In the genomic region with DNA sequence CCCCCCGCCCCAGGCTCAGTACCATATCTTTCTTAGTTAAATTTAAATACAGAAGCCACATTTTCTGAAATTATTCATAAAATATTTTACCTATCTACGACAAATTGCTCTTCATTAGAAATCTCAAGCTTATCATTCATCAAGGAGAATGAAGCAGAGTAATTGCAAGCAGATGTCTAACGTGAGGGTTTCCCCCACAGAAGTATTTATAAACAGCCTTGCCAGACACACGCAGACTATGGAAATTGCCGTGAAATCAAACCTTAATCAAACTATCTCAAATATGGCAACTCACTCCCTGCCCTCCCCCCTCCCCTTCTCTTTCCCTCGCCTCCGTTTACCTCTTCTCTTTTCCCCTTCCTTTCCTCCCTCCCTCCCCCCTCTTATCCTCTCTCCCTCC, we compare ENCODE assay signal across 22 mouse cellular contexts.
A peak's percentile ranks its signal among the peaks of the same experiment; 100 is the strongest.
DNase-seq lines count a peak whose midpoint lies in the region; ATAC-seq and TF ChIP-seq lines count a peak whose summit lies in the region.
"Had no signal": no experiment of that assay in that cellular context is flagged by ENCODE, and none has a peak within 500 bp of the region (broad histone marks: within the 10 kb centered on the region; RNA-seq: fewer than 3 reads in every experiment).

No protein-coding gene starts in this region.

- no peaks in the 10 kb centered on the region for H3K4me1 ChIP-seq in forebrain, postnatal 0 days (ENCODE audit: insufficient read depth)
- no peaks in the 10 kb centered on the region for H3K4me1 ChIP-seq in forebrain, embryonic 11.5 days (replicated peaks; ENCODE audit: control insufficient read depth, insufficient read depth, low read length)
- no peaks in the 10 kb centered on the region for H3K4me1 ChIP-seq in embryonic facial prominence, embryonic 11.5 days (ENCODE audit: control insufficient read depth, insufficient read depth, low read length)
- H3K4me1 ChIP-seq: midbrain, embryonic 12.5 days; neural tube, embryonic 13.5 days had no signal

- H3K9me3 ChIP-seq in forebrain, postnatal 0 days (ENCODE audit: low read length), result no peaks in the 10 kb centered on the region
- no peaks in the 10 kb centered on the region for H3K9me3 ChIP-seq in forebrain, embryonic 11.5 days (ENCODE audit: control insufficient read depth, low read length)
- H3K9me3 ChIP-seq in embryonic facial prominence, embryonic 11.5 days (replicated peaks; ENCODE audit: control insufficient read depth, low read length), result no peaks in the 10 kb centered on the region
- H3K9me3 ChIP-seq: kidney, embryonic 15.5 days; limb, embryonic 13.5 days; lung, embryonic 15.5 days; midbrain, embryonic 12.5 days; neural tube, embryonic 13.5 days had no signal

- H3K4me3 ChIP-seq in forebrain, postnatal 0 days (ENCODE audit: low read depth, low read length), result no peak overlapping the region
- no peak overlapping the region for H3K4me3 ChIP-seq in forebrain, embryonic 11.5 days (ENCODE audit: low read depth, low read length)
- no peak overlapping the region for H3K4me3 ChIP-seq in embryonic facial prominence, embryonic 11.5 days (ENCODE audit: low read depth, low read length)
- H3K4me3 ChIP-seq in gastrocnemius, adult 2 months, result no peak overlapping the region
- H3K4me3 ChIP-seq: kidney, embryonic 15.5 days; limb, embryonic 13.5 days; lung, embryonic 15.5 days; midbrain, embryonic 12.5 days; neural tube, embryonic 13.5 days had no signal

- no peak for TF ChIP-seq POLR2A in brain, embryonic 14.5 days (IDR thresholded peaks at IDR 0.05; ENCODE audit: borderline replicate concordance, extremely low read depth, insufficient read depth, insufficient read length, poor library complexity, severe bottlenecking)

- TF ChIP-seq CTCF in forebrain, postnatal 0 days (IDR thresholded peaks at IDR 0.05; ENCODE audit: low read depth), result no peak
- no peak for TF ChIP-seq CTCF in brain, embryonic 14.5 days (IDR thresholded peaks at IDR 0.05; ENCODE audit: borderline replicate concordance, extremely low read depth, insufficient read depth, insufficient read length)
- no peak for TF ChIP-seq CTCF in gastrocnemius, adult 2 months (IDR thresholded peaks at IDR 0.05)

- DNase-seq in forebrain, postnatal 0 days, result no peak
- DNase-seq in forebrain, embryonic 11.5 days (ENCODE audit: low spot score), result no peak
- peak; percentile 31 for DNase-seq in brain, embryonic 14.5 days (ENCODE audit: low read depth)
- DNase-seq in embryonic facial prominence, embryonic 11.5 days (ENCODE audit: low spot score), result peak; percentile 76
- DNase-seq in mesoderm, embryonic 11.5 days (ENCODE audit: low read depth, low spot score), result peak; percentile 12
- DNase-seq in gastrocnemius, adult 2 months, result no peak
- no peak for DNase-seq in layer of hippocampus, postnatal 10 days (ENCODE audit: low spot score in 2 of 2)
- DNase-seq: cerebellum, adult 11 months; cerebellum, adult 9-10 months; gastrocnemius, postnatal 10 days; kidney, adult 18-20 months; kidney, postnatal 25 days; thymus, postnatal 4 days had no signal

- intact Hi-C loops in gastrocnemius, adult 2 months (cut with DNase I), result no loop called here

- ATAC-seq in forebrain, postnatal 0 days, result peak; percentile 50; the same call in 1 of the 2 replicates
- no peak for ATAC-seq in forebrain, embryonic 11.5 days (replicated peaks; ENCODE audit: low FRiP score)
- ATAC-seq in embryonic facial prominence, embryonic 11.5 days (replicated peaks; ENCODE audit: insufficient number of reproducible peaks, low FRiP score, low TSS enrichment, low read depth), result no peak
- ATAC-seq: hindbrain, embryonic 16.5 days; Patski had no signal

- H3K27ac ChIP-seq in forebrain, postnatal 0 days (ENCODE audit: low read depth, low read length), result no peak overlapping the region
- no peak overlapping the region for H3K27ac ChIP-seq in forebrain, embryonic 11.5 days (ENCODE audit: low read depth, low read length)
- H3K27ac ChIP-seq in embryonic facial prominence, embryonic 11.5 days (replicated peaks; ENCODE audit: low read depth, low read length), result no peak overlapping the region
- no peak overlapping the region for H3K27ac ChIP-seq in gastrocnemius, adult 2 months
- H3K27ac ChIP-seq: limb, embryonic 13.5 days; lung, embryonic 15.5 days; midbrain, embryonic 12.5 days; neural tube, embryonic 13.5 days had no signal

- H3K9ac ChIP-seq in forebrain, postnatal 0 days, result no peak overlapping the region
- H3K9ac ChIP-seq in forebrain, embryonic 11.5 days (ENCODE audit: low read length), result no peak overlapping the region
- H3K9ac ChIP-seq in embryonic facial prominence, embryonic 11.5 days (replicated peaks; ENCODE audit: low read length), result no peak overlapping the region
- H3K9ac ChIP-seq: kidney, embryonic 15.5 days; limb, embryonic 13.5 days; lung, embryonic 15.5 days; midbrain, embryonic 12.5 days; neural tube, embryonic 13.5 days had no signal

- no peaks in the 10 kb centered on the region for H3K36me3 ChIP-seq in forebrain, postnatal 0 days (ENCODE audit: insufficient read depth)
- no peaks in the 10 kb centered on the region for H3K36me3 ChIP-seq in forebrain, embryonic 11.5 days (ENCODE audit: control insufficient read depth, insufficient read depth, low read length)
- no peaks in the 10 kb centered on the region for H3K36me3 ChIP-seq in embryonic facial prominence, embryonic 11.5 days (replicated peaks; ENCODE audit: control insufficient read depth, insufficient read depth, low read depth, low read length)
- H3K36me3 ChIP-seq: G1E; limb, embryonic 13.5 days; lung, embryonic 15.5 days; midbrain, embryonic 12.5 days; neural tube, embryonic 13.5 days had no signal

- no peaks in the 10 kb centered on the region for H3K27me3 ChIP-seq in forebrain, postnatal 0 days (ENCODE audit: insufficient read depth, low read length)
- no peaks in the 10 kb centered on the region for H3K27me3 ChIP-seq in forebrain, embryonic 11.5 days (ENCODE audit: control insufficient read depth, insufficient read depth, low read length)
- H3K27me3 ChIP-seq in embryonic facial prominence, embryonic 11.5 days (ENCODE audit: control insufficient read depth, insufficient read depth, low read length), result no peaks in the 10 kb centered on the region
- H3K27me3 ChIP-seq: kidney, embryonic 15.5 days; limb, embryonic 13.5 days; lung, embryonic 15.5 days; midbrain, embryonic 12.5 days; neural tube, embryonic 13.5 days; Patski had no signal

- no peak overlapping the region for H3K4me2 ChIP-seq in forebrain, postnatal 0 days (ENCODE audit: low read depth)
- no peak overlapping the region for H3K4me2 ChIP-seq in forebrain, embryonic 11.5 days (ENCODE audit: low read depth, low read length, severe bottlenecking)
- no peak overlapping the region for H3K4me2 ChIP-seq in embryonic facial prominence, embryonic 11.5 days (ENCODE audit: low read depth, low read length)
- H3K4me2 ChIP-seq: limb, embryonic 13.5 days; liver, embryonic 11.5 days; lung, embryonic 15.5 days; midbrain, embryonic 12.5 days; neural tube, embryonic 13.5 days had no signal

- WGBS in forebrain, postnatal 0 days, result 40% methylated on average over 7 of the region's 7 CpGs
- 47% methylated on average over 7 of the region's 7 CpGs for WGBS in forebrain, embryonic 11.5 days
- 25% methylated on average over 7 of the region's 7 CpGs for WGBS in embryonic facial prominence, embryonic 11.5 days

Comparison
In these comparisons a context has a peak if more than half of its experiments do, and no peak if none do; other contexts are left out.
1. DNase-seq: peak in brain, embryonic 14.5 days (single experiment), embryonic facial prominence, embryonic 11.5 days (single experiment) and mesoderm, embryonic 11.5 days (single experiment); none in forebrain, postnatal 0 days (single experiment), forebrain, embryonic 11.5 days (single experiment), gastrocnemius, adult 2 months (single experiment) and layer of hippocampus, postnatal 10 days (0 of 2).